Mouse (Mus musculus) cerebellum, adult 11-12 months (tissue): ENCODE data around the gene Tnk1.

Source experiments
- DNase-seq: peaks from one replicate; pipeline ENCODE4 v3.0.0; 2022

Gene Tnk1

DNA sequence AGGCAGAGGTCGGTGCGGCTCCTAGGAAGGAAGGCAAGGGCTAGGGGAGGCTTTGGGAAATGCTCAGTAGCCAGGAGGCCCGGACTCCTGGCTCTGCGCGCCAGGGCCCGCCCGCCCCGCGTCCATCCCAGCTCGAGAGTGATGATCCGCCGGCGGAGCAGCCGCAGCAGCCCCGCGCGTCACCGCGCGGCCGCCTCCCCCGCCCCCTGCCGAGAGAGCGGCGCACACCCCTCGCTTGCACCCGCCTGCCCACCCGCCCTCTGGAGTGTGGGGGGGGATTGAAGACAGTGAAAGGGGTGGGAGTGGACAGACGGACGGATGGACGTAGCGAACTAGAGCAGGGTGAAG, 21.0 kb downstream of the Tnk1 start, which contains the start of gene Nlgn2:
Gene Nlgn2 (minus strand): TSS at position 181 of the 348 bp plus-strand sequence.
- DNase-seq = no peak

DNA sequence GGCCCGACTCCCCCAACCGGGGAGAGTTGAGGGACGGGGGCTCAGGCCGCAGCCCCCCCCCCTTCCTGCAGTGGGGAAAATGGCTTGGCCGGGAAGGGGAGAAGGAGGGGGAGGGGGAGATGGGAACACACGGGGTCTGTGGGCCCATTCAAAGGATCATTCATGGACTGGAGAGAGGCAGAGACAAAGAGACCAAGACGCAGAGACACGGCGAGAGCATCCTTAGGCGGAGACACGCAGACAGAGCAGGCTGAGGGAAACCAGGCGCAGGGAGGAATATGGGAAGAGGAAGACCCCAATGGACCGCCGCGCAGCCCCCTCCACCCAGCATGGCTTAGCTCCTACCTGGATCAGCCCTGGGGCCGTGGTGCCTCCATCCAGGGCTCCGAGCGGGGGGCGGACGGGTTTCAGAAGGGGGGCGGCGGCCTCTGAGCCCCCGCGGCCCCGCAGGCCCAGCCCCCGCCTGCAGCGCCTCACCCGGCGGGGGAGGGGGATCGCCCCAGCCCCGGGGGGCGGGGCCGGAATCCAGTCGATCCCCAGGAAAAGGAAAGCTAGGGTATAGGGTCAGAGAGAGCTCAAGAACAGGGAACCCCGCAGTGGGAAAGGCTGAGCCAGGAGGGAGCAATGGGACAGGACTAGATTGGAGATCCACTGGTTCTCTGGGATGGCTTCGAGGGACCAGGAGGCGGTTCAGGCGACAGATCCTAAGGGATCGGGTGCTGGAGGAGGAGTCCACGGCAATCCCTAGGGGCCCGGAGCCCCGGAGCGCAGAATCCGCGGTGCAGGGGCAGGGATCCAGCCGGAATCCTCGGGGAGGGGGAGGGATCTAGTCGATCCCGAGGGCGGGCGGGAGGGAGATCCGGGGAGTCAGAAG, 21.6 kb downstream of the Tnk1 start:
- DNase-seq = peak; percentile 79

DNA sequence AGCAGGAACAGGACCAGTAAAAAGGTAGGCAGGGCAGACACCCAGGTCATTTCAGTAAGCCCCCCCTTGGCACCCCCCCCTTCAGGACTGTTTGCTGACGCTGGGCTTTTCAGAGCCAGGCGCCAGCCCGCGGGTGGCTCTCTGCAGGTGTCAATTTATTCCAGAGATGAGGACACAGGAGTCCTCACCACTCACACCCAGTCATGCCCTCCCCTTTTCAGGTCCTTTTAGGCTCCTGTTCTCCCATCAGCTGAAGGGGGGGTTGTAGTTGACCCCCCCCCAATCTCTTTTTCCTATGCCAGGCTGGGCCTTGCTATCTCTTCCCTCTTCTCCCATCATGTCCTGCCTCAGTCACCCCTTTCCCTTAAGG, 22.6 kb downstream of the Tnk1 start:
- DNase-seq = peak; percentile 68

DNA sequence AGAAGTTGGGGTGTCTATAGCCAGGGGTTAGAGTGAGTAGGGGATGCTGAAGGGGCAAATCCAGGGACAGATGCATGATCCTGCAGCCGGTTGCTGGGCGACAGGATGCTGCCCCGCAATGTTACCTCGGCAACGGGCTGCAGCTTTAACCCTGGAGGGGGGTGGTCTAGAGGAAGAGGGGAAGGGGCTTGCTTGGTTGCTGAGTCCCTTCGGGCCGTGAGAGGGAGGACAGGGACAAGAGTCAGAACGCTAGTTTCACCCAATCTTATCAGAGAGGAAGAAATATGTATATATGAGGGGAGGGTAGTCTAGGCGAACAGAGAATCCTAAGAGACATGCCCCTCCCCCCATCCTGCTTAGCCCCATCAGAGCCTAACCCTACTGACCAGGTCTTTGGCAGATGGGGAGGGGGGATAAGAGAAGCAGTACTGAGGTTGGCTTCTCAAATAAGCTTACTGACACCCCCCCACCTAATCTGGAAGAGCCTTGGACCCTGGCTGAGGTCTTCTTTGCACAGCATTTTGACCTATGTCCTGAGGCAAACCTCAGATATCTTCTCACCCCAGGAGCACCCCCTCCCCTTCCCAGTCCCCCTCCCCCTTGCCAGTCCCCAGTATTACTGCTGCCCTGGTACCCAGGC, 23.1 kb downstream of the Tnk1 start:
- no peak for DNase-seq

DNA sequence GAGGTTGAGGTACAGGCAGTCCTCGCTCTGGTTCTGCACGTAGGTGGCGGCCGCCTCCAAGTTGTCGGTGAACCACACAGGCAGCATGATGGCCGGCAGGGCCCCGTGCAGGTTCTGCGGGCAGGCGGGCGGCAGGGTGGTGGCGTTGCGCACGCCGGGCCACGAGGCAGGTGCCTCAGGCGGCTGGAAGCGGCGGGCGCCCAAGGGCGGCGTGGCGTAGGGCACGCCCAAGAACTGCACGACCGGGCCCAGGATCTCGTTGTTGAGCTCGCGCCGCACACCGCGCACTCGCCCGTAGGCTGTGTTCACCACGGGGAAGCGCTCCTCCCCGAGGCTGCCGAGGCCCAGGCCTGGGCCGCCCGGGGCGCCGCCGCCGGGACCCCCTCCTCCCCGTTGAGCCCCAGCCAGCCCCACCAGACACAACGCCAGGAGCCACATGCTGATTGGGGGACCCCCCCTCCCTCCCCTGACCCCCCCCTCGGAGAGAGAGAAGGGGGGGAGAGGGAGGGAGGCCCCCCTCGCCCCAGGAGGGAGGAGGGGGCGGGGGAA, 24.5 kb downstream of the Tnk1 start:
- peak; percentile 44 for DNase-seq

DNA sequence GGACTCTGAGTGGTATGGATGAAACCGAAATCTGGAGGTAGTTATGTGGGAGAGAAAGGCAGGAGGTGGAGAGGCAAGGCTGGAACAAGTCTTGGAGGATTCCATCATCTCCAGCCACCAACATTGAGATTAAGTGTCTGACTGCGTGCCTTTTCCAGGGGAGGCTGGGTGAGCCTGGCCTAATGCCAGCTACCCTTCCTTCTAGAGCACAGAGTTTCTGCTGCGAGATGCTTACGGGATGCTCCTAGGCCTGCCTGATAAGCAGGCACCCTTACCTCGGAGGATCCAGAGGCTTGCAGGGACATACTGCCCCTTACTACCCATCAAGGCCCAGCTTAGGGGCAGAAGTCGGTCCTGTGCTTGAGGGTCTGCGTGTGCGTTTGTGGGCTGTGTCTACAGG, 25.0 kb downstream of the Tnk1 start:
- no peak for DNase-seq

DNA sequence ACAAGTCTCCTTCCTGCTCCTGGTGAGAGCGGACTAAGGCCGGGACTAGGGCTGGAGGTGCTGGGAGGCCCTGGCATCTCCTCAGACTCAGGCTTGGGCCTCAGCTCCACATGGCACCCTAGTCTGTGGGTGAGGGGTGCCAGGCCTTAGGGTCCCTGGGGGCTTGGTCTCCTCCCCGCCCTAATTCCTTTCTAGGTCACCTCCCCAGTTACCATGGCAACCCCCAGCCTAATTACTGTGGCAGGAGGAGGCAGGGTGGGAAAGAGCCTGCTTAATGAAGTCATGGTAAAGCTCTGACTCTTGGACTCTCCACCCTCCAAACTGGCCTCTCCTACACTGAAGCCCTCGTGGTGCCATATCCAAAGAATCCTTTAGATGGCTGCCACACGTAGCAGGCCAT, 29.7 kb downstream of the Tnk1 start:
- no peak for DNase-seq

DNA sequence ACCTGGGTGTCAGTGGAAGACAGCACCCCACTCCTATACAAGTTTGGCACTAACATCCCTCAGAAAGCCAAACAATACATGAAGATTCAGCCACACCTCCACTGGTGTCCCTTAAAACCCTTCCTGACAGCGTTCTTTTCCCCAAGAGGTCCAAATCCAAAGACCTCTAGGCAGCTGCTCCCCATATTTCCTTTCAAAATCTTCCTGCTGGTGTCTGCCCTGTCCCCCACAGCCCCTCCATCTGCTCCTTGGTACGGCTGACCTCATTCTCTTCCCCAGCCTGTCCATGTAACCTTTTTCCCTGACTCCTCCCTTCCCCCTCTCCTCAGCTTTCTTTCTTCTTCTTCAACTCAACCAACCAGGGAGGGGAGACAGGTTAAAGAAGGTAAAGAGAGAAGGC, 35.1 kb downstream of the Tnk1 start:
- no peak for DNase-seq

DNA sequence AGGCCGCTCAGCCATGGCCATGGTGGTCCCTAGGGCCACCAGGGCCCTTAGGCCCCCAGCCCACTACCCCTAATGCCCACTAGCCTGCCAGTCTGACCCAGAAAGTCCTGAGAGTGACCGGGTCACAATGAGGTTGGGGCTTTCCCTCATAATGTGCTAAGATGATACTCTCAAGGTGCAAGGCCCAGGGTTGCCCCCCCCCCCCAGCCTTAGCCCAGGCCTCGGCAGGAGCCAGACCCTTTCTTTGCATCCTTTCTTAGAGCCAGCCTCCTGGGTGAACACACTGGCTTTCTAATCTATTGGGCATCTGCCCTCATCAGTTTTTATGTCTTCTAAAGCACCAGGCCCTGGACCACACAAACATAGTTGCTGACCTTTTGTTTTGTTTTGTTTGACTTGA, 36.5 kb downstream of the Tnk1 start, which contains the start of gene Spem1:
Gene Spem1 (minus strand): TSS at position 101 of the 400 bp plus-strand sequence.
- DNase-seq = no peak

DNA sequence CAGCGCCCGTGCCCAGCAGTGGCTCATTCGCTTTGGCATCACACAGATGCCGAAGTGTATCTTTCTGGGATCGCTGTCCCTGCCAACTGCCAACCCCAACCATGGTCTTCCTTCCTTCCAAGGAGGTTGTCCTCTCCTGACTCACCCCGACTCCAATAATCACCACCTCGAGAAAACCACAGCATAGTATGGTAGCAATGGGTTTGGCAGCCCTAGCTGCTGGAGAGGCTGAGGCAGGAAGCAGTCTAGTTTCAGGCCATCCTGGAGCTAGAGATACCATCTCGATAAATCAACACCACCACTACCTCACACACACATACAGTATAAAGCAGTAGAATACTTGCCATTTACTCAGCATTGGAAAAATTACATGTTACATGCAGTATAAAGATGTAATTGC, 39.7 kb downstream of the Tnk1 start:
- DNase-seq = no peak

DNA sequence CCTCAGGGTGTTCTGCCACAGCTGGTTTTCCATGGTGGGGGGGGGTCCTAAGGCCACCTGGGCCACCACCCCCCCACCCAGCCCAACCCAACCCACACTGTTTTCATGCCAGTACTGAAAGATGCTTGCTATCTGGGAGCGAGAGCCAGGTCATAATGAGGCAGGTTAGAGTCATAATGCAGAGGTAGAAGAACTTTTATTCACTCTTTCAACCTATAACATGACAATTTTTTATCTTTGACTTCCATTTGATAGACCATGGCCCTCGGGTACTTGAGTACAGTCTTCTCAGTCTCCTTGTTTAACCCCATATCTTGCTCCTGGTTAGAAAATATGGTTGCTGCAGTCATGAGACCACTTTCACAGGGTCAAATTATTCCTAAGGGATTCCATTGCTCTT, 40.2 kb downstream of the Tnk1 start, which contains the start of gene Spem2:
Gene Spem2 (minus strand): TSS at position 101 of the 400 bp plus-strand sequence.
- no peak for DNase-seq

DNA sequence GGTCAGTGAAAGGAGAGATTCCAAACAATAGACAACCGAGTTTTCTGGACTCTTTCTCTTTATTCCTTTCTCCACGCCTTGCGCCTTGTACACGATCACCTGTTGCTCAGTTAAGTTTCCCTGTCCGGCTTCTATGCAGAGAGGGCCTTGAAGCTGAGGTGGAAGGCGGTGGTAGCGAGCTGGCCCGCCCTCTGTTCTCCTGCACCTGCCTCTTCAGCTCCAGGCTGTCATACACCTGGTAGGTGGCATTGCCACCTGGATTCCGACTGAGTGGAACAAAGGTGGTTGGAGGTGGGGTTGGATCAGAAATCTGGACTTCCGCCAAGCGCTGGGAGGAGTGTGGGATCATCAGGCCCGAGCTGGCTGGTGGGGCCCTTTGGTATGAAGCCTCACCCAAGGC, 42.0 kb downstream of the Tnk1 start:
- DNase-seq = no peak

DNA sequence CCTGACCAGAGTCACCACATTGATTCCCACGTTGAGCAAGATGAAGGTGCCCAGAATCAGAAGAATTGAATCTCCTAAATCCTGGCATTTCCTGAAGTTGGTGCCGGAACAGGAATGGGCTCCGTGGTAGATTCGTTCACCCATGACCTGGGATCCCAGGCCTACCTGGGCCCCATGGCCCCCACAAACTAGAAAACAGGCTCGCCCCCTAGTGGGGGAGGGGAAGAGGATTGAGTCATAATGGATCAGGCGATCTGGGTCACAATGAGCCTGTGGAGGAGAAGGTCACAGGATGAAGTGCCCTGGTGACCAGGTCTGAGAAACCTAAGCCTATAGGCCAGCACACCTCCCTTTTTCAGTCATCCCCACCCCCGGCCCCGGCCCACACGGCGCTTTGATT, 43.4 kb downstream of the Tnk1 start, which contains the start of gene Gm39566:
Gene Gm39566 (minus strand): TSS at position 144 of the 400 bp plus-strand sequence.
- DNase-seq = no peak

DNA sequence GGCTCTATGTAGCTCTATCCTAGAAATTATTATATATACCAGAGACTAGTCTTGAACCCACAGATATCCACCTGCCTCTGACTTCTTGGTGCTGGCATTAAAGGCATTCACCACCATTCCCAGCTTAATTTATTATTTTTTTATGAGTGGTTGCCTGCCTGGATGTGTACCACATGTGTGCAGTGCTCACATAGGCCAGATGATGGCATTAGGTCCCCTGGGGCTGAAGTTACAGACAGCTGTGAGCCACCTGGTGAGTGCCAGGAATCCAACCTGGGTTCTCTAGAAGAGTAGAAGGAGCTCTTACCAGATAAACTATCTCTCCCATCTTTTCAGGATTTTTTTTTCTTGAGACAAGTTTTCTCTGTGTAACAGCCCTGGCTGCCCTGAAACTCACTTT, 48.2 kb downstream of the Tnk1 start:
- DNase-seq = no peak

DNA sequence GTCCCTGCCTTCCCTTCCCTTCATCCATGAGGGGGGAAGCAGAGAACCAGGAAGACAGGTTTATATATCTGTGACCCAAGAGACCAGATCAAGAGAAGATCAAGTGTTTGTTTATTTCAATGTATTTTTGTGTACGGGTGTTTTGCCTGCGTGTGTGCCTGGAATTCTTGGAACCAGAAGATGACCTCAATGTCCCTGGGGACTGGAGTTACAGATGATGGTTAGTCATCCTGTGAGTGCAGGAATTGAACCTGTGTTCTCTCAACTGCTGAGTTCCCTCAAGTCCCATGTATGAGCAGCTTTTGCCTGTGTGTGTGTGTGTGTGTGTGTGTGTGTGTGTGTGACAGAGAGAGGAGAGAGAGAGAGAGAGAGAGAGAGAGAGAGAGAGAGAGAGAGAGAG, 50.9 kb downstream of the Tnk1 start:
- DNase-seq = no peak

DNA sequence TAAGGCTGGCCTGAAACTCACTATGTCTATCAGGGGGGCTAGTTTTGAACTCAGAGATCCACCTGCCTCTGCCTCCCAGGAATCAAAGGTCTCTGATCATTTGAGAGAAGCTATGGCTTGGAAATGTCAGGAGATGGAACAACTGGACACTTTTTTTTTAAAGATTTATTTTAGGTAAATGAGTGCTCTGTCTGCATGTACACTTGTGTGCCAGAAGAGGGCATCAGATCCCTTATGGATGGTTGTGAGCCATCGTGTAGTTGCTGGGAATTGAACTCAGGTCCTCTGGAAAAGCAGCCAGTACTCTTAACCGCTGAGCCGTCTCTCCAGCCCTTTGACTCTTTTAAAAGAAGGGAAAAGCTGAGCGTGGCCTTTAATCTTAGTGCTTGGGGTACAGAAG, 52.2 kb downstream of the Tnk1 start:
- no peak for DNase-seq

DNA sequence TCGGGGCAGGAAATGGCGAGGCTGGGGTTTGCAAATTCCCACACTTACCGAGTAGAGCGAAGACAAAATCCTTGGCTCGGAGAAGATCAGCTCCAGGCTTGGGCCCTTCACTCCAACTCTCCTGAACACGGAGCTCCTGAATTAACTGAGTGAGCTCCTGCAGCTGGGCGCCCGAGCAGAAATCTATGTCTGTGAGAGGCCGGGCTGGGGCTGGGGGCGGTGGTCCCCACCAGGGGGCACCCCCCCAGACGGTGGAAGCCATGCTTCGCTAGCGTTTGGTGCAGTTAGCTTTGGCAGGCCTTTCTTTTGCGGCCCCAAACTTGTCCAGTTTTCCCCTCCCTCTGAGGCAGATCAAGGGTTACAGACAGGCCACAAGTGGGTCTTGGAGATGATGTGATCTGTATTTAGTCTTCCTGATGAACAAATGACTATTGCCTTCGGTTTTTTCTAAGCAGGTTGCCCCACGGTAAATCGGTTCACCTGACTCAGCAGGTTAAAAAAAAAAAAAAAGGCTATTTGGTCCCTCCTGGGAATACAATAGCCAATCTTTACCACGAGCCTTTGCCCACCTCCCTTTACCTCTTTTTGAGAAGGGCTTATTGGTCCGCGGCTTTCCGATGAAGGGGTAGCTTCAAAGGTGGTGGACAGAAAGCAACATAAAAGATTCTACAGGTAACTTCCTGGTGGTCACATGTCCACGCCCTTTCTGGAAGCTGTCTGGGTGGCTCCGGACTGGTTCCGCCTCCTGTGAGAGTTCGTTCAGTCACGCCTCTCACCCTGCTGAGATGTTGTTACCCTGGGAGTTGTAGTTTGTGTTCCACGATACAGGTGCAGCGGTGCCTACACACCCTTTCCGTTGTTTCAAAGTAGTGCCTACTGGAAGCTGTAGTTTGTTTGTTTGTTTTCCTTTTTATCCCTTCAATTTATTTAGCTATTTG, 53.3 kb downstream of the Tnk1 start, which contains the start of gene Tmem102:
Gene Tmem102 (minus strand): TSS at position 653 of the 938 bp plus-strand sequence.
- DNase-seq = no peak

DNA sequence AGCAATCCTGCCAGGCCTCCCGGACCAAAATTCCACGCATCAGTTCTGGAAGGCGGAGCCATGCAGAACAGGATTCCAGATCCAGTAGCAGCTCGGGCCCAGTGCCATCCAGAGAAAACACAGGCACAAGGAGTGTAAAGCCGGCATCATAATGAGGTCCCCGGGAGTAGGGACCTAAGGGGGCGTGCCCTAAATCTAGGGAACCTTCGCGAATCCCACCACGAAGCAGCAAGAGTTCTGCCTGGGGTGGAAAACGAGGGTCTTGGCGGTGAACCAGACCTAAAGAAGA, 53.9 kb downstream of the Tnk1 start:
- no peak for DNase-seq

DNA sequence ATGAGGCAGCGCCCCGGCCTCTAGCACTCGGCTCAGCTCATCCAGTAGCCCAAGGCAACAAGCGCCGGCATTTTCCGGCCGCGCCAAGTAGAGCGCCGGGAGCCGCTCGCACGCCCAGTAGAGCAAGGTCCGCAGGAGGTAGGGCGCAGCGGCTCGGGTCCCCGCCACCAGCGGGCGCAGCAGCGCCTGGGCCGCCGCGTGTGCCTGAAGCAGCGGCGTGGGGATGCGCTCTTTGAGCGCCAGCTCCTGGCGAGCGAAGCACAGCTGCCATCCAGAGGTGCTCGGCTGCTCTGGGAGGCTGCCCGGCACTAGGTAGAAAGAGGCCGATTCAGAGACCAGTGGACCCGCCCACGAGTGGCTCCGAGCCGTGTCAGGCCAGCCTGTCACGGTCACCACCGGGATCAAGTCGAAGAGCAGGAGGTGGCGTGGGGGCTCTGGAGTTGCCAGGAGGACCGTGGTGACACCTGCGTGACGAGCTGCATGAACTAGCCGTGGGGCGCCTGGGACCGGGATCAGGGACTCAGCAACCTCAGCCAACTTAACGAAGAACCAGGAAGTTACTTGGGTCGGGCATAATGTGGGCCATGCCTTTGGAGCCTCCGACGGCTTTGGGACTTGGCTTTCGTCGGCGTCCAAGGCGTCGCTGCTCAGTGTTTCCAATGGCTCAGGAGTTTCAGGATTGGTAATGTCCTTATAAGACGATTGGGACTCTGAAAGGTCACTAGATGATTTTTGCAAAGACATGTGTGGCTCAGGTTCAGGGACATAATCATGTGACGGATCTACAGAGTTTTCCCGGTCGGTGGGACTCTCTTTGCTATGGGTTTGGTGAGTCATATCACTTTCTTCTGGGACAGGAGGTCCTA, 54.5 kb downstream of the Tnk1 start:
- DNase-seq = no peak

DNA sequence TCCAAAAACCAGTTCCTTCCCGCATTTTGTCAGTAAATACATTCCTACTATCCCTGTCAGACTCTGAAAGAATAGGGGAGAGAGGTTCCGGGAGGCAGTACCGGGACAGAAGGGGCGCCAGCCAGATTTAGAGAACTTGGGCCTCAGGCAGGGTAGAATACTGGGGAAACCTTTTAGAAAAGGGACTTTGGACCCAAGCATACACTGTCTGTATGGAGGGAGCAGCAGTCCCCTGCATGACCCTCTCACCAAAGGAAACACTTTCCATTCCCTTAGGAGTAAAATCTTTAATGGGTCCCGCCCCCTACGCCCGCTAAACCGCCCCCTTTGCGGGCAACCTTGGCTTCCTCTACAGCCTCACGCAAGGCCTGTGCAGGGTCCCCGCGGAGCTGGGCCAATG, 55.2 kb downstream of the Tnk1 start:
- no peak for DNase-seq

DNA sequence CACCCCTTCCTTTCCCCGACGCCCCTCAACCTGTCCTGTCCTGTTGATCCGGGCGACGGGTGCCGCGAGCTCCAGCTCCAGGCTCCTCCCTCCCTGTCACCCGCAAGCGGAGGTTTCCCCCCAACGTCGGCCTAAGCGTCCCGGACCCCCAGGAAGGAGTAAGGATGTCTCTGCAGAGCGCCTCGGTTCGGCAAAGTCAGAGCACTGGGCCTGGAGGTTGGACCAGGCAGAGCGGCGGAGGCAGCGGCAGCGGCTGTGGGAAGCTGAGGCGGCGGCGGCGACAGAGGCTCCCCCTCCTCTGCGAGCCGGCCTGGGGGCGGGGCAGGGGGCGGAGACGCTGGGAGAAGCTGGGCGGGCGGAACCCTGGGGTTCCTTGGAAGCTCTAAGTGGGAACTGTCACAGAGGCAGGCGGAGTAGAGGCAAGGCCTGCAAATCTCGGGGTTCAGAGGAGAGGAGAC, 55.9 kb downstream of the Tnk1 start:
- DNase-seq = peak; percentile 54
